Mouse (Mus musculus) C2C12 (cell line): ENCODE data around the gene Slc20a1. TPM values are rescaled to one million over a fixed set of nuclear protein-coding genes. Genes with fewer than 3 reads are reported as not detected.

Experiments
- H3K27me3 ChIP-seq: one replicate; pipeline ENCODE4 v1.6.1; 2011; ENCODE audit not compliant: control insufficient read depth, insufficient read depth, insufficient read length
- H3K36me3 ChIP-seq: one replicate; pipeline ENCODE4 v1.6.1; 2011; ENCODE audit not compliant: control insufficient read depth, insufficient read depth
- H3K4me3 ChIP-seq: one replicate; pipeline ENCODE4 v1.5.1; 2011; ENCODE audit warnings: mild to moderate bottlenecking, control low read depth; ENCODE audit not compliant: poor library complexity, insufficient read depth, severe bottlenecking
- H3K79me2 ChIP-seq: one replicate; pipeline ENCODE4 v1.6.1; 2011; ENCODE audit not compliant: control insufficient read depth, insufficient read depth
- H3K79me3 ChIP-seq: one replicate; pipeline ENCODE4 v1.6.1; 2011; ENCODE audit warnings: low read depth, control low read depth
- H3ac ChIP-seq: one replicate; pipeline ENCODE3; 2011; ENCODE audit warnings: low read depth; ENCODE audit not compliant: control insufficient read depth, insufficient read length
- CEBPB ChIP-seq: IDR thresholded peaks from one replicate; pipeline ENCODE4 v1.6.1; 2011; ENCODE audit warnings: low read depth, mild to moderate bottlenecking, control low read depth, moderate library complexity
- CTCF ChIP-seq: IDR thresholded peaks from one replicate; pipeline ENCODE4 v1.5.1; 2011; ENCODE audit not compliant: control insufficient read depth, insufficient read depth, insufficient read length
- FOSL1 ChIP-seq: IDR thresholded peaks from one replicate; pipeline ENCODE4 v1.8.0; 2011; ENCODE audit warnings: mild to moderate bottlenecking, low read length; ENCODE audit not compliant: poor library complexity, insufficient read depth, severe bottlenecking
- MAX ChIP-seq: IDR thresholded peaks from one replicate; pipeline ENCODE4 v1.6.1; 2011; ENCODE audit warnings: mild to moderate bottlenecking, control low read depth
- MYOD1 ChIP-seq: IDR thresholded peaks from one replicate; pipeline ENCODE4 v1.6.1; 2011; ENCODE audit warnings: low read depth; ENCODE audit not compliant: control insufficient read depth, insufficient read length
- MYOG ChIP-seq: IDR thresholded peaks from one replicate; pipeline ENCODE4 v1.6.1; 2011; ENCODE audit not compliant: control insufficient read depth, insufficient read length; ENCODE audit errors: extremely low read depth
- USF1 ChIP-seq: IDR thresholded peaks from one replicate; pipeline ENCODE4 v1.6.1; 2011; ENCODE audit warnings: low read depth, mild to moderate bottlenecking, control low read depth, moderate library complexity
- polyA plus RNA-seq: library from polyadenylated mRNA; unstranded; fragments of >200 nt; fragmentation: generic; extraction: Trizol; gene quantifications from one replicate; pipeline ENCODE4 v1.2.1, GENCODE M21; 2012; ENCODE audit warnings: missing spikeins

Gene Slc20a1
- polyA plus RNA-seq, 1 experiment: 57.4 TPM

- no peak overlapping the region for H3ac ChIP-seq
- no peaks in the 10 kb centered on the region for H3K79me2 ChIP-seq
- TF ChIP-seq MYOG: no peak
- TF ChIP-seq MYOD1: no peak
- TF ChIP-seq FOSL1: no peak
- no peak for TF ChIP-seq MAX
- TF ChIP-seq CEBPB: no peak
- no peak for TF ChIP-seq CTCF
- no peak for TF ChIP-seq USF1
- H3K36me3 ChIP-seq: no peaks in the 10 kb centered on the region
- no peaks in the 10 kb centered on the region for H3K27me3 ChIP-seq
- H3K4me3 ChIP-seq: no peak overlapping the region
- no peaks in the 10 kb centered on the region for H3K79me3 ChIP-seq
These were observed 44.4 kb downstream of the Slc20a1 start for GRCm38 (mm10) chr2:129243005-129243404.

GRCm38 (mm10) chr2:129243786-129244185, 45.2 kb downstream of the Slc20a1 start:
- no peaks in the 10 kb centered on the region for H3K27me3 ChIP-seq
- no peaks in the 10 kb centered on the region for H3K79me3 ChIP-seq
- H3K4me3 ChIP-seq: no peak overlapping the region
- no peaks in the 10 kb centered on the region for H3K79me2 ChIP-seq
- TF ChIP-seq MYOD1 (no peak), CEBPB (no peak), MAX (no peak), USF1 (no peak), FOSL1 (no peak)
- H3ac ChIP-seq: no peak overlapping the region
- no peaks in the 10 kb centered on the region for H3K36me3 ChIP-seq

DNA sequence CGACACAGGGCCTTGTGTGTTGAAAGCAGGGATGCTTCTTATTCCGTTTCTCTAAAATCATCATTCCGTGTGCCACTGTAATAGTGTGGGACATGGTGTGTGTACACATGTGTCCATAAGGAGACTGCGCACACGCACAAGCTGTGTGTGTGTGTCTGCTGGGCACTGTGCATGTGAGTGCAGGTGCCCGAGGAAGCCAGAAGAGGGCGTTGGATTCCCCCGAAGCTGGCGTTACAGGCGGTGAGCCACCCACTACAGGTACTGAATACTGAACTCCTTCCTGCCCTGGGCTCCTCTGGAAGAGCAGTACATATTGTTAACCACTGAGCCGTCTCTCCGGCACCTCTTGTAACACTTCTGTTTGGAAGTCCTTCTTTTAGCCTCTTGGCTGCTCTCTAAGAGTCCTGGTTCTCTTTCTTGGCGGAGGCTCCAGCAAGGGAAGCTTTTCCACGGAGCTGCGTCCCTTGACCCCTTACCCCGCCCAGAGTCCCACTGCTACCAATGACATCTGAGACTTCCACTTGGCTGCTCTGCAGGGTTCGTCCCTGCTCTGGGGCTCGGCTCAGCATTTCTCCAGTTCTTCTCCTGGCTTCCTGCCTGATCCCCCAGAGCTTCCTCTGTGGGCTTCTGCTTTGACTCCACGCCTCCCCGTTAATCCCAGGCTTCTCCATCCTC, 46.0 kb downstream of the Slc20a1 start:
- no peak overlapping the region for H3ac ChIP-seq
- H3K27me3 ChIP-seq: no peaks in the 10 kb centered on the region
- H3K4me3 ChIP-seq: no peak overlapping the region
- no peaks in the 10 kb centered on the region for H3K79me3 ChIP-seq
- H3K36me3 ChIP-seq: no peaks in the 10 kb centered on the region
- H3K79me2 ChIP-seq: no peaks in the 10 kb centered on the region
- TF ChIP-seq CTCF (no peak), MYOG (no peak), CEBPB (no peak), MYOD1 (no peak), USF1 (no peak), FOSL1 (no peak), MAX (no peak)

DNA sequence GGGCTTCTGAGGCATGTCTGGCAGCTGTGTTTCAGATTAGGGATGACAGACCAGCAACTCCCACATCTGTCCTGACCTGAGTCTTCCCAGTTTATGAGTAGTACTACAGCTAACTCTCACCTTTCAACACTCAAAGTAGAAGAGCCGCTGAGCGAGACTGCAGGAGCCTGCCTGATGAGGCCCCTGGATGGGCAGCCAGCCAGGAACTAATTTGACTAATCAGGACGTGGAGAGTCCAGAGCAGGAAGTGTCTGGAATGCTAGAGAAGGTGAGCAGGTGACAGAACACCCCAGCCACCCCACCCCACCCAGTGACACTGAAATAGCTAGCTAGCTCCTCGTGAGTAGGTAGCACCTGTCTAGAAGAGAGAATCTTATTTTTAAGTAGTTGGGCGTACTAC, 47.1 kb downstream of the Slc20a1 start:
- no peaks in the 10 kb centered on the region for H3K79me3 ChIP-seq
- H3K79me2 ChIP-seq: no peaks in the 10 kb centered on the region
- no peak overlapping the region for H3K4me3 ChIP-seq
- H3ac ChIP-seq: no peak overlapping the region
- no peaks in the 10 kb centered on the region for H3K36me3 ChIP-seq
- TF ChIP-seq CEBPB: no peak
- TF ChIP-seq CTCF: no peak
- no peak for TF ChIP-seq MAX
- no peaks in the 10 kb centered on the region for H3K27me3 ChIP-seq

DNA sequence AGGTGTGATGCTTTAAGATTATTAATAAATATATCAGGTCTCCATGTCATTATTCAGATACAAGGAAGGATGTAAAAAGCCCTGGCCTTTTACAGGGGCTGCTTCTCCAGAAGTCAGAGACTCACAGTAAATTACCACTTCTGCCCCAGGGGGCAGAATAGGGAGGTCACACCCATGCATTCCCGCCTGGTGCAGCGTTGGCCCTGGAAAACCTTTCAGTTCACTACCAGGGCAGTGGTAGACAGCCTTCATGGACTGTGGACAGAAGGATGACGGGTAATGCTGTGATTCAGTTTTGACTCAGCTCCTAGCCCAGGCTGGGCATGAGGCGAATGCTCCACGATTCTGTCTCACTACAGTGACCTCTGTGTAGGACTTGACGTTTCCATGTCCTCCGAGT, 47.9 kb downstream of the Slc20a1 start:
- Histone ChIP-seq H3K4me3 (no peak overlapping the region), H3K27me3 (no peaks in the 10 kb centered on the region), H3K79me3 (no peaks in the 10 kb centered on the region), H3K79me2 (no peaks in the 10 kb centered on the region), H3ac (no peak overlapping the region), H3K36me3 (no peaks in the 10 kb centered on the region)
- TF ChIP-seq MYOG (no peak), FOSL1 (no peak), CEBPB (no peak), CTCF (no peak), USF1 (no peak), MYOD1 (no peak), MAX (no peak)

DNA sequence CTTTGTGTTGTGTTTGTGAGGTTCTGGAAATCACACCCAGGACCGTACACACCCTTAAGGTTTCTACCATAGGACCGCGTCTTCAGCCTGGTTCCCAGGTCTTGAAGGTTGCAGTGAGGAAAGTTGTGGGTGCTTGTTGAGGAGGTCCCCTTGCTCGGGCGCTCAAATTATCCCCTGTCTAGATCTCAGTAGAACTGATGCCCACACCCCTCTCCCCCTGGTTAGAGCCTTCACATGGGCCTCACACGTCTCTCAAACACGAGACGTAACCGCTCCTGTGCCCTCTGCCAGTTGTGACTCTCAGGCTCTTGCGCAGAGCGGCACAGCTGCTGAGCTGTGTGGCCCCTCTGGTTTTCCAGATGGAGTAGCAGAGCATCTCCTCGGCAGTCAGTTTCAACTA, 48.4 kb downstream of the Slc20a1 start:
- Histone ChIP-seq H3K79me3 (no peaks in the 10 kb centered on the region), H3K27me3 (no peaks in the 10 kb centered on the region), H3K36me3 (no peaks in the 10 kb centered on the region), H3K4me3 (no peak overlapping the region), H3ac (no peak overlapping the region), H3K79me2 (no peaks in the 10 kb centered on the region)
- TF ChIP-seq FOSL1 (no peak), MYOD1 (no peak), CEBPB (no peak), USF1 (no peak), CTCF (no peak), MAX (no peak)
